Mouse (Mus musculus): Measurements from ENCODE around the gene Ipcef1.
A peak's percentile ranks its signal among the peaks of the same experiment; 100 is the strongest.
"Not testable (repeated sequence)": the region's sequence is repeated elsewhere in the genome, so short reads cannot be mapped to it uniquely, and the experiment has no call there.

Ipcef1 gene

DNA sequence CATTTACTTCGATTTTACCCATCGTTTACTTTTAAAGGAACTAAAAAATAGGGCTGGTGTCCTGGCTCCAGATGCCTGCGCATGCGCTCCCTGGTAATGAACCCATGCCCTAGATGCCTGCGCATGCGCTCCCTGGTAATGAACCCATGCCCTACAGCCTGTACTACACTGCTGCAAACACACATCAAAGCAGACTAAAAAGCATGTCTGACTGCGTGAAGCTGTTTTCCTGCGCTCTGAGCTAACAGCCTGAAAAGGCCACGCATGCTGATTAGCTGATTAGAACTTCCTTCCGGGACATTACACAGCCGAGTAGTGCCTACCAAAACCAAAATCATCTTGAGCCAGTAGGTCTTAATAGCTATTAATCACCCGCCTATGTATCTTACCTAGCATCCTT lies 16.7 kb downstream of the Ipcef1 start:
- DNase-seq (ENCODE audit: low read depth), result peak; percentile 32

DNA sequence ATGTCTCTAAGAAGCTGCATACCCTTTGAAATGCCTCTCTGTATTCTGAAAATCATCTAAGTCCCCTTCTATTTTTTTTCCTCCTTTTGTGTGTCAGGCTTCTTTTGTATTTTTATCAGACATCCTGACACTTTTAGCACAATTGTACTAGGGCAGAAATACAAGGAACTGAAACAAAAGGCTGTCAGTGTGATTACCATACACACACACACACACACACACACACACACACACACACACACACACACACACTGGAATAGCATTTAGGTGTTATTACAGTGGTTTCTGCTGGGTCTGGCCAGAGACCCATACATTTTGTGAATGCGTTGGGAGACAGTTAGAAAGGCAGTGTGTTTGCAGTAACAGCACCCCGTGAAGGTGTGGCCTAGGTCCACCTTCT lies 18.8 kb downstream of the Ipcef1 start:
- DNase-seq (ENCODE audit: low read depth), result no peak

- no peak for DNase-seq (ENCODE audit: low read depth)
Measured at GRCm38 (mm10) chr10:7025028-7025427, 27.2 kb downstream of the Ipcef1 start.

DNA sequence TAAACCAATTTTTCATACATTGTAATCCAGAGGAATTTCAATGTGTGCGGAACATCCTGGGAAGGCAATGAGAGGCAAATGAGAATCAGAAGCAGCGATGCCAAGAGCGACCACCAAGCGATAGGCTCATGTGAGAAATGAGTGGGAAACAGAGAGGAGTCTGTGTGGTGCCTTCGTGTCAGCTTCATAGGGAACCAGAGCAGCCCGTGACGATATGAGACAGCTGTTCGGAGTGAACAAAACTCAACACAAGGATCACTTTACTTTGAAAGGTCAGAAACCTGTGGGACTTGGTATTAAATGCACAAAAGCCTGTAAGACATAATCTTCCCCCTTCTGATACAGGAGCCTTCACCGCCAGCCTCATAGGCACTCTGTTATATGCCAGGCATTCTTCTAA lies 31.7 kb downstream of the Ipcef1 start:
- DNase-seq (ENCODE audit: low read depth), result no peak

DNA sequence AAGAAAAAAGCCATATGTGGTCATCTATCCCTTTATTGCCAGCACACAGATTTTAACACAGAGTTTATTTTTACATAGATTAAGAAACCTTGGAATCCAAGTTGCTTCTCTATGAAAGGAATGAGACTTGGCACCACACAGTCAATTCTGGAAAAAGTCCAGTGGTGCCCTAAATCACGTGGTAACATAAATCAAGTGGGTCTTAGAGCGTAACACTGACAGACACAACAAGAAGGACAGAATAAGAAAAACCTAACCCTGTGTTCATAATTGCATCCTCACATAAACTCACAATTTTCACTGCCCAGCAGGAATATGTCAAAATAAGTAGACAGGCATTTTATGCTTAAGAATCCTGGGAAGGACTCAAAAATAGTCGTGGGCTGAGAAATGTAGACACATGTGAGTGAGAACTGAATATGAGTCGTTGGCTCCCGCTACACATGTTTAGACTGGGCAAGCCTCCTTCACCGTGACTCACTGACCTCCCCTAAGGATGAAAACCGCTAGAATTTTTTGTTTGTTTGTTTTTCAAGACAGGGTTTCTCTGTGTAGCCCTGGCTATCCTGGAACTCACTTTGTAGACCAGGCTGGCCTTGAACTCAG lies 32.4 kb downstream of the Ipcef1 start:
- DNase-seq (ENCODE audit: low read depth), result no peak

GRCm38 (mm10) chr10:7015199-7015598 lies 37.1 kb downstream of the Ipcef1 start:
- no peak for DNase-seq (ENCODE audit: low read depth)

DNA sequence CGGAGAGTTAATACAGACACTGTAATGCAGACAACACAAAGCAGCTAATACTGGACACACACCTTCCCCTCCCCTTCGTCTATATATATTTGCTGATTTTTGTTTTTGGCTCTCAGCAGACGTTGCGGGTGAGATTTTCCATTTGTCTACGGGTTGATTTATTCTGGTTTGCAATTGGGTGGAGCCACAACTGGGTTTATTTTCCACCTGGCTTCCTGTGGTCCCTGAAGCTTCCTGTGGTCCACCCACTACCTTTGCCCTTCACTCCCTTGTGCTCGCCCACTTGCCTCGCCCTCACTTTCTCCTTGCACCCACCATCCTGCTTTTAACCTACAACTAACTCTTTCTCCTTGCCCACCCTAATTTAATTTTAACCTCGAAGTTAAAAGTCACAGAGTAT lies 41.7 kb downstream of the Ipcef1 start:
- DNase-seq (ENCODE audit: low read depth), result peak; percentile 69

DNA sequence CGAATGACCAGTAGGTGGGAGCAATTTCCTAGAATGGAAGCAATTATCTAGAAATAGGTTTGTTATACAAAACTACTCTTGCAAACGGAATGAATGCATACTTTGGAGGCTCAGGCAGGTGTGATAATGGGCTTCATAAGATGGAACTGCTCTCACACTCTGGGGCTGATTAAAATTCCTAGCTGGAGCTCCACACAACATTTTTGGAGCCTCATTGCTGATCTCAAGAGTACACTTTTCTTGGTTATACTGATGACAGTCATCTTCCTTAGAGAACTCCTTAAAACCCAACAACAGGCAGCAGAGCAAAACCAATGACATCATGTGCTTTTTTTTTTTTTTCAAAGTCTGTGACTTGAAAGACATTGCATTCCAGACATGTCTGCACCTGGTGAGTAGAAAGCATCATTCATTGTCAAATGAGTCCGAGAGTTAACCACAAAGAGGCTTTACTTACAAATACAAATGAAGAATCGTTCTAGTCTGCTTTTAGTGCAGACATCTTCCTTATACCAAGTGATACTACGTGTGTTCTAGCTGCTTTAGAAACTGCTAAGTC lies 47.2 kb downstream of the Ipcef1 start:
- no peak for DNase-seq (ENCODE audit: low read depth)

DNA sequence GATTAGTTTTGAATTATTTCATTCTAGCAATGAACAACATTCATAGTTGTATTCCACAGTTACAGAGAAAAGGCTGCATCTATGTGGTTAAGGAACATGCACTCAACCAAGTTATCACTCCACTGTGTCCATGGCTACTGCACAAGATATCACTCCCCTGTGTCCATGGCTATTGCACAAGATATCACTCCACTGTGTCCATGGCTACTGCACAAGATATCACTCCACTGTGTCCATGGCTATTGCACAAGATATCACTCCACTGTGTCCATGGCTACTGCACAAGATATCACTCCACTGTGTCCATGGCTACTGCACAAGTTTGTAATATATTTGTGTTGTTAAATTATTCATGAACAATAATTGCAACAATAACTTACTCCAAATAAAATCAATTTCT lies 48.4 kb downstream of the Ipcef1 start:
- DNase-seq (ENCODE audit: low read depth), result not testable (repeated sequence)

GRCm38 (mm10) chr10:6999355-6999754 lies 52.9 kb downstream of the Ipcef1 start:
- DNase-seq (ENCODE audit: low read depth), result no peak

DNA sequence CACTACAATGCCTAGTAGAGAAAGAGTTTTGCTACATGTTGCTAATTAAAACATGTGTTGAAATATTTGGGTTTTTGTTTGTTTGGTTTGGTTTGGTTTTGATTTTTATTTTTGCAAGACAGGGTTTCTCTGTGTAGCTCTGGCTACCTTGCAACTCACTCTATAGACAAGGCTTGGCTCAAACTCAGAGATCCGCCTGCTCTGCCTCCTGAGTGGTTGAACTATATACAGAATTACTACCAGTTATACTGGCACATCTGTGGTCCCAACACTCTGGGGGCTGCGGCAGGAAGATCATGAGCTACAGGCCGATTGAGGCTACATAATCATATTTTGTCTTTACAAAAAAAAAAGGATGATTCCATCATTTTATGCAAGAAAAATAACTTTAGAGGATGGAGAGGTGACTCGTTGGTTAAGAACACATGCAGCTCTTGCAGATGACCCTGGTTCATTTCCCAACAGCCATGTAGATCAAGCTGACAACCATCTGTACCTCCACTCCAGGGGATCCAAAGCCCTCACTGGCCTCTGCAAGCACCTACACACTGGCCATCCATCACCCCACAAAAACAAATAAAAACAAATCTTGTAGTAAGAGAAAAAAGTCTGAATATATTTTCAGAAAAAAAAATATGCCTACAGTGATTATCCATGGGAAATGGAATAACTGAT lies 53.6 kb downstream of the Ipcef1 start:
- DNase-seq (ENCODE audit: low read depth), result no peak

DNA sequence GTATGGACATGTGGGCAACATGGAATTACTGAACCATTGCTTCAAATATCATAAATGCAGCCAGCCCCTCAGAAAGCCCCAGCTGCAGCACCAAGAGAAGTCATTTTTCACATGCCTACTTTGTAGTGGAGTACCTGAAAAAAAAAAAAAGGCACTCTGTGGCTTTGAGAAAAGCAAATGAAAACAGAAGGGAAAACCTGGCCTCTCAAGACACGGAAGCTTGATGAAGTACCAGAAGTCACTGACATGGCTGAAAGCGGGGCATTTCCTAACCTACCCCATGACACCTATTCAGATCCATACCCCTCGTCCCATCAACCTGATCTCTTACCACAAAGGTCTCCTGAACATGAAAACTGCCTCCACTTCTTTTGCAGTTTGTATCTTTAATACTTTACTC lies 55.4 kb downstream of the Ipcef1 start:
- DNase-seq (ENCODE audit: low read depth), result peak; percentile 29

DNA sequence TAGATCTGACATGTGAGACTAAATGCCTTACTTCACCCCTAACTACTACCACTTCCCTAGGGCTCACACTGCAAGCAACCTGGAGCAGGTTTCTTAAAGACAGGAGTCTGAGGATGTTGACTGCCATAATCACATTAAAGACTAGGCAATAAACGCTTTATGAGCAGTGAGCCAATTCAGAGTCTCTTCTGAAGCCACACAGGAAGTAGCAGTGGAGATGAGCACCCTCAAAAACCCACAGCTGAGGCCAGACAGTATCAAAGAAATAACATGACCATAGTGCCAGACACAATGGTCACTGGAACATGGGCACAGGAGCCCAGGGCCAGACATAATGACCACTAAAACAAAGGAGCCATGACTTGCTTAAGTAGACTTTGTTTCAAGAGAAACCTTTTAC lies 63.7 kb downstream of the Ipcef1 start:
- peak; percentile 70 for DNase-seq (ENCODE audit: low read depth)

DNA sequence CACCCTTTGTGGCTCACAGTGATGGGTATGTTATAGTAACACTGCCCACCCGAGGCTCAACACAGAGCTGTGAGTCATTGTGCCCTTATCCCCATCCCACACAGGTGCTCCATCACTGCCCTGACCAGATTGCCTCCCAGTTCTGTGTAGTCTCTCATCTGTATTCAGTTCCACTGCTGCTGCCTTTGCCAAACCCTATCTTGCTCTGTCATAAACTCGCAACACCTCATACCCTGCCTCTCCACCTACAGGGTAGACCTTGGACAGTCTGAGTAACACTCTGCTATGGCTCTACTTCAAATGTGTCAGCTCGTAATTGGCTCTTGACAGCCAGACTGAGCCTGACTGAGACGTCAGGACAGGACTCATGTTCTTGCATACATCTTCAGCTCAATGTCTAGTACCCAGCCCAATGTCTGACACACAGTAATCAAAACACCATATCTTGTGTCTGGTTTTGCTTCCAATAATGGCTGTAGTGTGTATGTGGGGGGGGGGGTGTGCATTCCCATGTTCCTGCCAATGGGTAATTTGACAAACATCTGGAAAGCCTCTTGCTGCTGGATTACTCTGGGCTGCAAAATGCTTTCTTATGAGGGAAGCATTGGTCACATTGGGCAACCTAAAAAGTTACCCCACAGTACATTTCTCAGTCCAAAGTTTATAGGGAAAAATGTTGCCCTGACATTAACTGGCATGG lies 64.7 kb downstream of the Ipcef1 start:
- peak; percentile 36 for DNase-seq (ENCODE audit: low read depth)

DNA sequence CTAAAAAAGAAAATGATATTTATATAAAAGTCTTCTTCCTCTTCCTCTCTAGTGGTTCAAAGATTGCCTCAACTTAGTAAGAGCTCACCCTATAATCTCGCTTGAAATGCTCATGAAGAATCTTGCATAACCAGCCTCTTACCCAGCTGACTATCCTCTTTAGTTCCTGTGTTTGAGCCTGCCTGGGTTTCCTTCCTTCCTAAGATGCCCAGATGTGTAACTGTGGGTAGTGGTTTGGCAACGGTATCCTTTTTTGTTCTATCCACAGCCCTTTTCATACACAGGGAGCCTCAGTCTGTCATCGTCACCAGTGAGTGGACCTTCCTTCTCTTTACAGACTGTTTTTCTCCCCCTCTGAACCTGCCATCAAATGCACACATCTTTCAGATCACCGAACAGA lies 66.0 kb downstream of the Ipcef1 start:
- DNase-seq (ENCODE audit: low read depth), result peak; percentile 48

GRCm38 (mm10) chr10:6983431-6983830 lies 68.8 kb downstream of the Ipcef1 start:
- peak; percentile 76 for DNase-seq (ENCODE audit: low read depth)

GRCm38 (mm10) chr10:6982751-6983151 lies 69.5 kb downstream of the Ipcef1 start:
- DNase-seq (ENCODE audit: low read depth), result peak; percentile 90

GRCm38 (mm10) chr10:6980236-6980635 lies 72.0 kb downstream of the Ipcef1 start:
- DNase-seq (ENCODE audit: low read depth), result peak; percentile 78

DNA sequence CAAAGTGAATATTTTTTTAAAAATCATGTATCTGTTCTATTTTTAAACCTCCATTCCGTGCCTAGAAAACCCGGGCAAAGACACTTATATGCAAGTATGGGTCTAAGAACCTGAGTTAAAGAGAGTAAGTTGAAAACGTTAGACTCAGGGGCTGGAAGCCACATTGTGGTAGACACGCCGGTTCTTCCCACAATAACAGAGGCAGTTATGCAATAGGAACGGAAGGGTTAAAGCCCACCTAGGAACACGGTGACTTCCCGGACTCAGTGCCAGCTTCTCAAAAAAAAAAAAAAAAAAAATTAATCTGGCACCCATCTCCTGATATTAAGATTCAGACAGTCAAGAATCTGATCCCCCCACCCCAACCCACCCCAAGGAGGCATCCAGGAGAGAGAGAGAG lies 72.5 kb downstream of the Ipcef1 start:
- DNase-seq (ENCODE audit: low read depth), result no peak

GRCm38 (mm10) chr10:6979216-6979615 lies 73.1 kb downstream of the Ipcef1 start:
- no peak for DNase-seq (ENCODE audit: low read depth)

- no peak for DNase-seq (ENCODE audit: low read depth)
Measured at GRCm38 (mm10) chr10:6978733-6979132, 73.5 kb downstream of the Ipcef1 start.

- DNase-seq (ENCODE audit: low read depth), result peak; percentile 66
Measured at GRCm38 (mm10) chr10:6977843-6978242, 74.4 kb downstream of the Ipcef1 start.

DNA sequence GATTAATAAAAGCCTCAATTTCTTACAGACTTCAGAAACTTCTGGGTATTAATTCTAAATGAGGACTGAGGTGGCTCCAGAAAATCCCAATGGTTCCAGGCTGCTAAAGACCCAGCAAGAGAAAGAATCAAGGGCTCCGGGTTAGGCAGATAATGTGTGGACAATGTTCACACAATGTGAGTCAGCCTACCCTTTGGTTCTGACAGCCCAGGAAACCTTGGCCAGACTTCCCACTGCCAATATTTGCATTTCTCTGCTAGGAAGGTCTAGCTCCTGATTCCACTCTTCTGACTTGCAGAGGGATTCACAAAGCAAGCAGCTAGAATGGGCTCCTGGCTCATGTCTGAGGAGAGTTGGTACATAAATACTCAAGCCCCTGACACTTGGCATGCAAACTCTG lies 83.9 kb downstream of the Ipcef1 start:
- no peak for DNase-seq (ENCODE audit: low read depth)
